Mouse (Mus musculus): ENCODE measurements at regions not wholly inside any gene's neighbourhood (a gene's known extent, or its start where the extent isn't known, plus 50 kb on each side); places are given as distances from the start of the nearest gene placed in this dataset.

DNA sequence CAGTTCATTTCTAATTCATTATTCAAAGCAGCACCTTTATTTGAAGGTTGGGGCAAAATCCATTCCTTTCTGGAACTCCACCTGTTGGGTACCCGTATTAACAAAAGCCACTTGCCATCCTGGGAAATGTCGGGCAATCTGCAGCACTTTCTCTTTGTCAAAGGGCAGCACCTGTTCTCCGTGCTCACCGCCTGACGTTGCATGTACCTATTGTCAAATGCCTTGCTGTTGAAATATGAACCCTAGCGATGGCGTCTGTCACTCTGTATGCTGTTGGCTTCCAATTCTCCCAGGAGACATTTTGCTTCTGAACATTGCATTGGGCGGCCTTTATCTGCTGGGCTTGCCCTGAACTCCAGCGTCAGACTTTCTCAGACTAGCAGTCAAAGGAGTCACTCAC is 55.3 kb upstream of the Synm start:
- no peak for DNase-seq (ENCODE audit: low spot score)

Data from left cerebral cortex, adult 11 months (tissue).